Mouse (Mus musculus) brain, embryonic 14.5 days (tissue): ENCODE measurements around the gene Lrrc8e.

ENCODE experiments used
- CTCF ChIP-seq: fragments of 200-500 bp; IDR thresholded peaks from 2 replicates; pipeline ENCODE4 v1.5.1; 2012; ENCODE audit warnings: inconsistent platforms, mild to moderate bottlenecking, moderate library complexity, borderline replicate concordance; ENCODE audit not compliant: insufficient read depth, insufficient read length; ENCODE audit errors: extremely low read depth
- POLR2A ChIP-seq: fragments of 200-500 bp; IDR thresholded peaks from 2 replicates; pipeline ENCODE4 v1.6.1; 2012; ENCODE audit warnings: mild to moderate bottlenecking, inconsistent platforms, borderline replicate concordance; ENCODE audit not compliant: poor library complexity, insufficient read depth, insufficient read length, severe bottlenecking; ENCODE audit errors: extremely low read depth

DNA sequence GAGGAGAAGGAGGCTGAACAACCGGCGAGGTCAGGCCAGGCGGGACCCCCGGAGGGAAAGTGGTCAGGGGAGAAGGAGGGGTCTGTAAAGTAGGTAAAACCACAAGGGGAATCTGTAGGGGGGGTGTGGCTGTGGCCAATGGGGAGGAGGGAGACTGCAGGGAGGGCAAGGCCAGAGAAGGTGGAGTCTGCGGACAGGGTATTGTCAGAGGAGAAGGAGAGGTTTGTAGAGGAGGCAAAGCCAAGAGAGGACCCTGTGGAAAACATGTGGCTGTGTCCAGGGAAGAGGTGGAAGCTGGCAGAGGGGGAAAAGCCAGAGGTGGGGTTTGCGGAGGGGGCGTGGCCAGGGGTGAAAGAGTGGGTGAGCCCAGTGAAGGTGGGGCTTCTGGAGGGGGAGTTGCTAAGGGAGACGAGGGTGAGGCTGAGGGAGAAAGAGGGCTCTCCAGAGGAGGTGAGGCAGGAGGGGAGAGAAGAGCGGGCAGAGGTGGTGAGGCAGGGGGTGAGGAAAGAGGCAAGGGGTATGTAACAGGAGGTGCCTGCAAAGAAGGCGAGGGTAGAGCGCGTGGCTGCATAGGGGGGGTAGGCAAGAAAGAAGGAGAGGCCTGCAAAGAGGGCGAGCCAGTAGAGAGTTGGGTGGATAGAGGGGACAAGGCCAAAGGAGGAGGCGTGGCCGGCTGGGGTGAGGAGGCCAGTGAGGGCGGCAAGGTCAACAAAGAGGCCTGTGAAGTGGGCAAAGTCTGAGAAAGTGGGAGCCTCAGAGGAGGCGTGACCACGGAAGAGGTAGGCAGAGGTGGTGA, 13.2 kb upstream of the Lrrc8e start:
- no peak for TF ChIP-seq CTCF
- no peak for TF ChIP-seq POLR2A
